Mouse (Mus musculus) naive thymus-derived CD4-positive, alpha-beta T cell, adult 5 months (primary cell): ENCODE results near the gene Clic1. TPM values are rescaled to one million over a fixed set of nuclear protein-coding genes. Genes with fewer than 3 reads are reported as not detected.

Source experiments
- polyA plus RNA-seq: library from polyadenylated mRNA; unstranded; fragments of 100-300 nt; shearing (Covaris generic); gene quantifications from one replicate; pipeline ENCODE4 v1.2.1, GENCODE M21; 2017

The Clic1 gene
- polyA plus RNA-seq, 1 experiment from 2014 or later: 228 TPM

Other genes starting within 250 kb of the Clic1 start
- not detected for gene Cyp21a1, start 245.4 kb upstream of the Clic1 start, polyA plus RNA-seq
- gene Stk19, start 213.0 kb upstream of the Clic1 start, polyA plus RNA-seq: 18.7 TPM
- 89.1 TPM for gene Dxo, start 212.9 kb upstream of the Clic1 start, polyA plus RNA-seq
- gene Skiv2l, start 199.8 kb upstream of the Clic1 start, polyA plus RNA-seq: 137 TPM
- gene Nelfe, start 199.6 kb upstream of the Clic1 start, polyA plus RNA-seq: 27.2 TPM
- not detected for gene Cfb, start 187.4 kb upstream of the Clic1 start, polyA plus RNA-seq
- 0.32 TPM for gene Zbtb12, start 170.5 kb upstream of the Clic1 start, polyA plus RNA-seq
- gene Gm20547, start 167.9 kb upstream of the Clic1 start, polyA plus RNA-seq: not detected
- gene C2, start 151.7 kb upstream of the Clic1 start, polyA plus RNA-seq: not detected
- 49.8 TPM for gene Ehmt2, start 151.5 kb upstream of the Clic1 start, polyA plus RNA-seq
- gene Slc44a4, start 135.5 kb upstream of the Clic1 start, polyA plus RNA-seq: not detected
- gene Neu1, start 118.7 kb upstream of the Clic1 start, polyA plus RNA-seq: 116 TPM
- gene Hspa1b, start 90.7 kb upstream of the Clic1 start, polyA plus RNA-seq: 785 TPM
- 42.4 TPM for gene Gm20481, start 80.1 kb upstream of the Clic1 start, polyA plus RNA-seq
- gene Hspa1a, start 77.8 kb upstream of the Clic1 start, polyA plus RNA-seq: 403 TPM
- 0.17 TPM for gene Hspa1l, start 77.3 kb upstream of the Clic1 start, polyA plus RNA-seq
- gene Lsm2, start 68.1 kb upstream of the Clic1 start, polyA plus RNA-seq: 59.4 TPM
- gene Vars, start 49.0 kb upstream of the Clic1 start, polyA plus RNA-seq: 151 TPM
- not detected for gene Vwa7, start 33.4 kb upstream of the Clic1 start, polyA plus RNA-seq
- not detected for gene Sapcd1, start 21.9 kb upstream of the Clic1 start, polyA plus RNA-seq
- 4.4 TPM for gene Msh5, start 3.2 kb upstream of the Clic1 start, polyA plus RNA-seq
- gene Ddah2, start 9.1 kb downstream of the Clic1 start, polyA plus RNA-seq: 0.95 TPM
- not detected for gene Ly6g6c, start 15.4 kb downstream of the Clic1 start, polyA plus RNA-seq
- gene Mpig6b, start 16.2 kb downstream of the Clic1 start, polyA plus RNA-seq: not detected
- not detected for gene Ly6g6e, start 26.9 kb downstream of the Clic1 start, polyA plus RNA-seq
- not detected for gene Ly6g6d, start 28.1 kb downstream of the Clic1 start, polyA plus RNA-seq
- gene Ly6g6f, start 35.6 kb downstream of the Clic1 start, polyA plus RNA-seq: not detected
- 90.2 TPM for gene Abhd16a, start 39.3 kb downstream of the Clic1 start, polyA plus RNA-seq
- not detected for gene Ly6g5c, start 58.3 kb downstream of the Clic1 start, polyA plus RNA-seq
- 1.2 TPM for gene Ly6g5b, start 65.5 kb downstream of the Clic1 start, polyA plus RNA-seq
- gene Gpank1, start 71.5 kb downstream of the Clic1 start, polyA plus RNA-seq: 64.4 TPM
- gene Csnk2b, start 72.1 kb downstream of the Clic1 start, polyA plus RNA-seq: 190 TPM
- gene D17H6S53E, start 76.4 kb downstream of the Clic1 start, polyA plus RNA-seq: 0.75 TPM
- gene Apom, start 82.1 kb downstream of the Clic1 start, polyA plus RNA-seq: not detected
- 77.8 TPM for gene Bag6, start 85.2 kb downstream of the Clic1 start, polyA plus RNA-seq
- gene Prrc2a, start 114.9 kb downstream of the Clic1 start, polyA plus RNA-seq: 31.3 TPM
- not detected for gene Aif1, start 126.1 kb downstream of the Clic1 start, polyA plus RNA-seq
- 1.8 TPM for gene Lst1, start 138.5 kb downstream of the Clic1 start, polyA plus RNA-seq
- 754 TPM for gene Ltb, start 144.5 kb downstream of the Clic1 start, polyA plus RNA-seq
- gene Tnf, start 152.0 kb downstream of the Clic1 start, polyA plus RNA-seq: 4.2 TPM
- 24.6 TPM for gene Lta, start 155.4 kb downstream of the Clic1 start, polyA plus RNA-seq
- not detected for gene Gm16181, start 170.9 kb downstream of the Clic1 start, polyA plus RNA-seq
- gene Atp6v1g2, start 183.7 kb downstream of the Clic1 start, polyA plus RNA-seq: 1.4 TPM
- gene Nfkbil1, start 185.8 kb downstream of the Clic1 start, polyA plus RNA-seq: 16.0 TPM
- 192 TPM for gene Ddx39b, start 191.8 kb downstream of the Clic1 start, polyA plus RNA-seq
- 5,786 TPM for gene H2-D1, start 212.8 kb downstream of the Clic1 start, polyA plus RNA-seq